Mouse (Mus musculus) bone marrow macrophage, adult 2 months (primary cell): ENCODE results near the gene Telo2.

ENCODE experiments used
- CTCF ChIP-seq: IDR thresholded peaks from 2 replicates; pipeline ENCODE4 v1.5.1; 2012; ENCODE audit warnings: low read depth, mild to moderate bottlenecking, low read length, moderate library complexity
- POLR2A ChIP-seq: IDR thresholded peaks from 2 replicates; pipeline ENCODE4 v1.6.1; 2012; ENCODE audit warnings: mild to moderate bottlenecking, low read depth, low read length, borderline replicate concordance

DNA sequence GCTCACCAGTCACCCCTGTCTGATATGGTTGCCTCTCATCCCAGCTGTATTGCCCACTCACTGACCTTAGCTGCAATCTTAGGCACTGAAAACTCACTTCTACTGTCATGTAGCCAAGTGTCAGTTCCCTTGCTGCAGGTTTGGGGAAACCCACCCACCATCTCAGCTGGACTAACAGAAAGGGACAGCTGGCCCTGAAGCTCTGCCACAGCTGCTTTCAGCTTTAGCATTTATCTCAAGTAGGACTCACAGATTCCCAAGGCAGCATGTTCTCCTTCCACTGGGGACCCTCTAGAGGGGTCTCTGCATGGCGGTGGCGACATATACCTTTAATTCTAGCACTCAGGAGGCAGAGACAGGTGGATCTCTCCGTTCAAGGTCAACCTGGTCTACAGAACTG lies 49.0 kb upstream of the Telo2 start:
- no peak for TF ChIP-seq POLR2A
- no peak for TF ChIP-seq CTCF
